Mouse (Mus musculus) frontal cortex, postnatal 10 days (tissue): ENCODE measurements around the gene H2afv.
A peak's percentile ranks its signal among the peaks of the same experiment; 100 is the strongest.

ENCODE experiments used
- DNase-seq, 2 experiments: peaks; one replicate each; pipeline ENCODE4 v3.0.0; 2022; ENCODE audit warnings: low spot score in 2 of 2, mixed read lengths in 1 of 2

H2afv gene

DNA sequence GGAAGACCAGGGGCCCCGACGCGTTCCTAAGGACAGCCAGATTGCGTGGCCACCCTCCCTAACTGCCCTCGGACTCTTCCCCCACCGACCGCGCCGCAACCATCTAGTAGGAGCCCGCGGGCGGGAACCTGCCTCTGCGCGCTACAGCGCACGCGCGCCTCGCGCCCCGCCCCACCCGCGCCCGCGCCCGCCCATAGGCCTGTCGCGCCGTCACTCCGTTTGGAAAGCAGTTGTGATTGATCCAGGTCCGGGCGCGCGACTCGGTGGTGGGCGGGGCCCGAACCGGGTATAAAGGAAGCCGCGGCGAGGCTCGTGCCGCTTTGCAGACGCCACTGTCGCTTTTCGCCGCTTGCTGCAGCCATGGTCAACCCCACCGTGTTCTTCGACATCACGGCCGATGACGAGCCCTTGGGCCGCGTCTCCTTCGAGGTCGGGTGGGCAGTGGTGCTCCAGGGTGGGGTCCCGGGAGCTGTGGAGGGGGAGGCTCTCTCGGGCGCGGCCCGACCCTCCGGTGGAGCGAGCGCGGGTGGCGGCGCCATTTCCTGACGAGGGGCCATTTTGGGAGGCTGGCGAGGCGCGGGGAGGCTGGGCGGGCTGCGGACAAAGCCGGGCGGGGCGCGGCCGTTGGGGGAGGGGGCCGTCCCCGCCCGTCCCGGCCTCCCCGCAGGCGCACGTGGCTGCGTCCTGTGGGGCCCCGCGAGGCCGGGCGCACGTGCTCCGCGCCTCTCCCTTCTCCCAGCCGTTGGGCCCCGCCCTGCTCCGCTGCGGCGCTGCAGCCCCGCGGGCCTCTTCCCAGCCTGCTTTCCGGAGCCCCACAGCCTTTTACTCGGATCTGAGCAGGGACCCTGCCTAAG lies 28.5 kb downstream of the H2afv start:
- DNase-seq: peak; percentile 98 to 99

DNA sequence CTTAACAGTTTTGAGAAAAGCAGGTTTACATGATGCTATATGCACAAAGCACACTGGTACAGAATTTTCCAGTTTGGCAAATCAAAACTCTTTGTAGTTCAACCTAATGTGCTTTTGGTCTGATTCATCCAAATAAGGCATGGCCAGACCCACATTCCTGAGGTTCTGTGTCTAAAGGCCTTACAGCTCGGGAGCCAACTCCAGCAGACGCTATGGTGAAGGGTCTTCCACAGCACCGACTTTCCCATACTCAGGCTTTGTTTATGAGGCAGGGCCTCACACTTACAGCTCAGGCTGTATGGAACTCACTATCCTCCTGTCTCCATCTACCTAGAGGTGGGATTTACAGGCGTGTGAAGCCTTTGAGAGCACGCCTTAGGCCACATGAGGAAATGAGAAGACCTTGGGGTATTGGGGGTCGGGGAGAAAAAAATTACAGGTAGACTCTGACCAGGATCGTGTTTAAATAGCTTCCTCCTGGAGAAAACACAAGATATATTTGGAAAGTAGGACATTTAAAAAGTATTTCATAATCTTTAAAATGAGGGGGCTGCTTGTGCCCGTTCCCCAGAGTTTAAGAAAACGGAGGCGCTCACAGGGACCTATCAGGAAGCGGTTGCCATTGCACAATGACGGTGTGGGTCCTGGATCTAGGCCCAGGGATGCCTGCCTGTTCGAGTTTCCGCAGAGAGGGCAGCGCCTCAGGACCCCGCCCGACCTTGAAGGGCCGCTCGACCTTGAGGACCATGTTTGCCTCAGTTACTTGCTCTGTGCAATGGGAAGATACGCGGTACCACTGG lies 29.3 kb downstream of the H2afv start, which contains the start of gene Ppia:
Gene Ppia (plus strand): TSS at position 693 of the 800 bp plus-strand sequence.
- DNase-seq: no peak

DNA sequence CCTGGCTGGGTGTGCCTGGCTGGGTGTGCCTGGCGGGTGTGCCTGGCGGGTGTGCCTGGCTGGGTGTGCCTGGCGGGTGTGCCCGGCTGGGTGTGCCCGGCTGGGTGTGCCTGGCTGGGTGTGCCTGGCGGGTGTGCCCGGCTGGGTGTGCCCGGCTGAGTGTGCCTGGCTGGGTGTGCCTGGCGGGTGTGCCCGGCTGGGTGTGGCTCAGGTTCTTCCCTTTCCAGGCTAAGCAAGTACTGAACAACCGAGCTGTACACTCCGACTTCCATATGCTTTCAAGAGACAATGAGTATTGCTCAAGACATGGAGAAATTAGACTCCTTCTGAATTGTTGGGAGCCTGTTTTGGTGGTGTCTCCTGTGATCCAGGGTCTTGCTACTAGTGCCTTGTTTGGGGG lies 31.0 kb downstream of the H2afv start:
- no peak for DNase-seq

DNA sequence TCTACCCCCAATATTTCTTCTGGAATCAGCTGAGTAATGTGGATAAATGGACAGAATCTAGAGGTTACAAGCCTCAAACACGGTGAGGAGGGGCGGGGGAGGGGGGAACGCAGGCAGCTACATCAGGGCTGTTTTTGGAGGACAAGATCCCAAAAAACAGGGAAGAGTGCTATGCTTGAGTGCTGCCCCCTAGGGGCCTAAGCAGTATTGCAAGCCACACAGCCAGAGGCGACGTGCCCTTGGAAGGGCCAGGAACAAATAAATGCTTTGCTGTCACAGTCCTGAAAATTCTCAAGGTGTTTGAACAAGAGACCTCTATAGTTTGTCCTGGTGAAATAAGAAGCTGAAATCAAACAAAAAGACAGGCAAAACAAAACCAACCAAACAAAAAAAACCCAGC lies 32.6 kb downstream of the H2afv start:
- peak in 1 of 2 experiments; percentile 69 for DNase-seq

DNA sequence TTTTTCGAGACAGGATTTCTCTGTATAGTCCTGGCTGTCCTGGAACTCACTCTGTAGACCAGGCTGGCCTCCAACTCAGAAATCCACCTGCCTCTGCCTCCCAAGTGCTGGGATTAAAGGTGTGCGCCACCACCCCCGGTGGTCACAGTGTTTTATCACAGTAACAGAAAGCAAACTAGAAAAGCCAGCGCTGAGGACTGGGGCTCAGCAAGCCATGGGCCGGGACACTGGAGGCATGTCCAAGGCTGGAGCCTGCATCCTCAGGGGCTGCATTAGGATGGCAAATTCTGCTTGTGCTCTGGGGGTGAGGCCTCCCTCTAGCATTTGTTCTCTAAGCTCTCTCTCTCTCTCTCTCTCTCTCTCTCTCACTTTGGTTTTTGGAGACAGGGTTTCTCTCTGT lies 33.5 kb downstream of the H2afv start:
- DNase-seq: peak in 1 of 2 experiments; percentile 5

DNA sequence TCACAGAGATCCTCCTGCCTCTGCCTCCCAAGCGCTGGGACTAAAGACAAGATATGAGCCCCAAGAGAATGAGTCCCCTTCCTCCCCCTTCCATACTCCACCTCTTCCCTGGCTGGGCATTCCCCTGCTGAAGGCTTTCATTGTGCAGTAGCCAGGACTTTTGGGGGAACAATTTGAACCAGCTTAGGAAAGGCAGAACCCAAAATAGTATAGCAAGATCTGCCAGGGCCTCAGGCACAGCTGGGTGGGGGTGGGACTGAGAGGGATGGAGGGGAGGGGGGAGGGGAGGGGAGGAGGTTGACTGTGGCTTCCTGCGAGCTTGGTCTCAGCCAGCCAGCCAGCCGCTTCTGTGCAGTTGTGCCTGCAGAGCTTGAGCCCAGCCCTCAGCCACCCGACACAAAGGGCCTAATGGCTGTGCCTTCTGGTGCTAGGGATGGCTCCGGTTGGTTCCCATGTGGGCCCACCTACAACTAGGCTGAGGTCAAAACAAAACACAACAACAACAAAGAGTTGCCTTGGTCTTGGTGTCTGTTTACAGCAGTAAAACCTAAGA lies 34.1 kb downstream of the H2afv start:
- DNase-seq: no peak

DNA sequence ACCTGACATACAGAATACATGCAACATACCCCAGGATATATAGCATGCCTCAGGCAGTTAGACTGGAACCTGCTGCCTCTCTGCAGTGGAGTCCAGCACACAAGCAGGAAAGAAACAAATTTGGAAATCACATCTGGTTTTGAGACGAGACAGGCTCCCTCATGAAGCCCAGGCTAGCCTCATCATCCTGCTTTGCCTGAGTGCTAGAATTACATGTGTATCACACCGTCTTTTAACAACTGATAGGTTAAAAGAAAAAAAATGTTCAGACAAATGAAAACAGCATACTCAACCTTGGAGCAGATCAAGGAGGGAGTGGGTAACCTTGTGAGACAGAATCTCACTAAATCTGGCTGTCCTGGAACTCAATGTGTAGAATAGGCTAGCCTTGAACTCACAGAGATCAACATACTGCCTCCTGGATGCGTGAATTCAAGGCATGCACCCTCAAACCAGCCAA lies 37.1 kb downstream of the H2afv start:
- DNase-seq: no peak

DNA sequence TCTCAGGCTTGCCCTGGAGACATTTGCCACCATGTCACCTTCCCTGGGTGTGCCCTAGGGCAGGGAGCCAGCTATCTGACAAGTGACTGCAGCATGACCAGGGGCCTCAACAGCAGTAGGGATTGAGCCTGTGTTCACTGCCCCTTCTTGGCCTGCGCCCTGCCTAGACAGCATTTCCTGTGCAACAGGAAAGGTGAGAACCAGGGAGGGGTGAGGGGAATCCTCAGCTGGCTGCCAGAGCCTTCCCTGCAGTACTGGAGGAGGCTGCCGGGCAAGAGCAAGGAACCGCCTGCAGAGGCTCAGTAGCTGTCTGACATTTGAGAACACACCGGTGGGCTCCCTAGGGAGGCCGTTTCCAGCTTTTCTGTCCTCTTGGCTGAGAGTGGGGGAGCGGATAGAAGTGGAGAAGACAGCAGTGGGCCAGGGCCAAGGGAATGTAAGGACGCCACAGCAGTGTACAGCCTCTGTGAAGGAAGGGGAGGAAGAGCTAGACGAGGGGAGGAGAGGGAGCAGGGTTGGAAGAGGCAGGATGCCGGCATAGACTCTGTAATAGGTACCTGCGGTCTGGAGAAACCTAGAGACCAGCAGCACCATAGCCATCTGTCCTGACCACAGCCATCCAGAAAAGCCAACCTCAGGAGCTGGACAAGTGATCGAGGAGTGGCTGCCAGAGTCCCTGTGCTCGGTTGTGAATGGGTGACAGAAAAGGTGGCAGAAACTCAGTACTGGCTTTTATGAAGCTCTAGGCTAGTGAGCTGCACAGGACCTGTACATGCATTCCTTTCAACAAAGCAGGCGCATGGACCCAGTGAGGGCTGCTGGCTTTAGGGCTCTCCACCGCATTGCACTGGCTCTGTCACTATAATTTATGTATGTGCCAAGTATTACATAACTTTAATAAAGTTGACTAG lies 37.7 kb downstream of the H2afv start:
- DNase-seq: peak; percentile 40 to 44

DNA sequence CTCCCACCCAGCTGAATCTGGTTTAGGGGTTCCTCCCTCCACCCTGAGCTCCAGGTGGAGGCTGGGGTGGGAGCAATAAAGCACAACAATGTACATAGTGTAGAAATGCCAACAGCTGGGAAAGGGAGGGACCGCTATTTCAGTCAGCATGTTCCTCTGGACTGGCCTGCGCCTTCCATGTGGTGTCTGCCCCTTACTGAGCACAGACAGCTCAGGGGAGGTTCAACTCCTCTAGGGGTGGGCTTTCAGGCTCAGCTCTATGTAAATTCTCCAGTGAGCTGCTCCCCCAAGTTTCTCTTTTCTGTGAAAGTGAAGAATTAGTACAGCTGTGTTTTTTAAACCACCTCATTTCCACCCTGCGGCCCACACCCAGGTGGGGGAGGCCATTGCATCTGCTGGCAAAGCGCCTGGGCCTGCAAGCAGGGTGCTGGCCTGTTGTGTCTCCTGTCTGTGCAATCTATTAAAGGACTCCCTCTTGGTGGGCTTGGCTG lies 38.6 kb downstream of the H2afv start:
- peak; percentile 28 to 32 for DNase-seq

DNA sequence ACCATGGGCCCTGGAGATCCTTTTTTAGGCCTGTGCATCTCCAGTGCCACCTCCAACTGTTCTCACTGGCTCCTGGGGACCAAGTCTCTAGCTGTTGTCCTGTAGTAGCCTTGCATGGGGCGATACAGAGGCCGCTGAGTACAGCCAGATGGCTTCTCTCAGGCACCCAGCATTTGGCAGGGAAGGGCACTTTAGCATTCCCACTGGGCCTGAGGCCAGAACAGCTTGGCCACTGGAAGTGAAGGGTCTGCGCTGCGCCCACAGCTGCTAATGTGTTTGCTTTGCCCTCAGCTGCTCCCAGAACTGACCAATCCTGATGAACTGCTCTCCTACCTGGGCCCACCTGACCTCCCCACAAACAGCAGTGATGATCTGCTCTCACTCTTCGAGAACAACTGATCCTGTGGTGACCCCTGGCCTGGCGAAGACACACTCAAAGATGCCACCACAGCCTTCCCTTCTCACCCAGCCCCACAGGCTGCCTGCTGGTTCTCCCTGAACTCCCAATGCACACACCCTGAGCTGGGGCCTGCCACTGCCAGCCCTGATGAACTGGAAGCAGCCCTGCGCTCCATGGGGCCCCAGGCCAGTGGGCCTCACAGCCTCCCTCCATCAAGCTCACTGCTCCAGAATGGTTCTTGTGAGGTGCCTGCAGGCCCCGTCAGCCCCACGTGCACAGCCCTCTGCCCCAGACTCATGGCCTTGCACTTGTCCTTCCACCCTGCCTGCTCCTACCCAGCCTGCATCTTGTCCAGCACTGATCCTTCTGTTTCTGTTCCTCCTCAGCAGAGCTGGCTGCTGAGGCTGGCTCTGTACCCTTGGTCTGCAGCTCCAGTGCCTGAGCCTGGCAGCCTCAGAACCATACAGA lies 39.3 kb downstream of the H2afv start:
- DNase-seq: peak; percentile 24 to 32

DNA sequence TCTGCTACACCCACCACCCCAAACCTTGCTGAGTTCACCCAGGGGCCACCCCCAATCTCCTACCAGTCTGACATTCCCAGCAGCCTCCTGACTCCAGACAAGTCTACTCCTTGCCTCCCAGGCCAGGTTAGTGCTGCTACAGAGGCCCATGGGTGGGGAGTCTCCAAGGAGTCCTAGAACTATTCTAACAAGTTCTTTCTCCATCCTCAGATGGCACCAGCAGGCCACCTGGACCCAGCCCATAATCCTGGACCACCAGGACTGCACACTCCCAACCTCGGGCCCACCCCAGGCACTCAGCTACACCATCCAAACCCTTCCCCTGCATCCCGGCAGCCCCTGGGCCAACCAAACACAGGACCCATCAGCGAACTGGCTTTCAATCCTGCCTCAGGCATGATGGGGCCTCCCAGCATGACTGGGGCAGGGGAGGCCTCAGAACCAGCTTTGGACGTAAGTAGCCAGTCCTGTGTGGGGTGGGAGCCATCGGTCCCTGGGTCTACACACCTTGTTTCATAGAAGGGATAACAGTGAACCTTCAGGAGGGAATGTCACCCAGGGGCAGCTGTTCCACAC lies 40.3 kb downstream of the H2afv start:
- DNase-seq: peak; percentile 7 to 10

DNA sequence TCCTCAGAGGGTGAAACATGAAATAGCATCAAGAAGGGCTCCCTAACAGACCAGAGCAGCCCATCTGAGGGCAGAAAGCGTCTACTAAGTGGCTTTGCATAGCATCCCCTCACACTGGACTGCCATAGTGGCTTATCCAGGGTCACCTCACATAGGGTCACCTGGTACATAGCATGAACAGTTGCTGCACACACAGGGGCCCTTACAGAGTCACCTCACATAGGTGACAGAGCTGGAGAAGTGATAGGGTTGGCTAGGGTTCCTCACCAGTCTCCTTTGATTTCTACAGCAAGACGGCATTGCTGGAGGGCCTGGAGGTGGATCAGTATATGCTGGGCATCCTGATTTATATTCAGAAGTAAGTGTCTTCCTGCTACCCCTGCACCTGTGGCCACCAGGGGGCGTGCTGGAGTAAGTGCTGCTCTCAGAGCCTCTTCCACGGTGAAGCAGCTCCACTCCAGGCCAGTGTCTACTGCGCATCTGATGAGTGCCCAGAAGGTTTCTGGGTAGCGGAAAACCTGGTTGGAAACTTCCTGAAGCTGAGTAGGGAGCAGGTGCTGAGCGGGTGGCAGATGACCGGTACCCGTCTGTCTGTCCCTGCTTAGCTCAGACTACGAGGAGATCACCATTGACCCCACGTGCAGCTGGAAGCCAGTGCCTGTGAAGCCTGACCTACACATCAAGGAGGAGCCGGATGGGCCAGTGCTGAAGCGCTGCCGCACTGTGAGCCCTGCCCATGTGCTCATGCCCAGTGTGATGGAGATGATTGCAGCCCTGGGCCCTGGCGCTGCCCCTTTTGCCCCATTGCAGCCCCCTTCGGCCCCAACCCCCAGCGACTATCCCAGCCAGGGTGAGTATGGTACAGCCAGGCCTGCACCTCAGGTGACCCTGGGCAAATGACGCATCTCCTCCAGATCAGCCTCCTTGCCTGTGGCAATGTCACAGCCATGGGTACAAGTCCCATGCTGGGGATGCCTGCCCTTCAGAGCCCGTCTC lies 41.4 kb downstream of the H2afv start:
- peak; percentile 39 to 51 for DNase-seq

DNA sequence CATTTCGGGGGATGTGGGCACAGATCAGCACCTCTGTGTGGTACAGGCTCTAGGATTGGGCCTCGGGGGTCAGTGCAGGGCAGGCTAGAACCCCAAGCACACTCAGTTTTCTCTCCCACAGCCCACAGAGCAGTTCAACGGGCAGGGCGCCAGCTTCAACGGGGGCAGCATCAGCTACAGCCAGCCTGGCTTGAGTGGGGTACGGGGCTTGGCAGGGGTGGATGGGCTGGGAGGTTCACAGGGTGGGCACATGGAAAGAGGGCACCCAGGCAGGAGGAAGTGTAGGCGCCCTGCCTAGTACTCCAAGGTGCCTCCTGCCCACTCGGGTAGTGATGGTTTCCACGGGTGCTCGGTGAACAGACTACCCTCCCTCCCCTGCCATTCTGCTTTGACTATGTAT lies 46.1 kb downstream of the H2afv start:
- peak; percentile 12 to 18 for DNase-seq

DNA sequence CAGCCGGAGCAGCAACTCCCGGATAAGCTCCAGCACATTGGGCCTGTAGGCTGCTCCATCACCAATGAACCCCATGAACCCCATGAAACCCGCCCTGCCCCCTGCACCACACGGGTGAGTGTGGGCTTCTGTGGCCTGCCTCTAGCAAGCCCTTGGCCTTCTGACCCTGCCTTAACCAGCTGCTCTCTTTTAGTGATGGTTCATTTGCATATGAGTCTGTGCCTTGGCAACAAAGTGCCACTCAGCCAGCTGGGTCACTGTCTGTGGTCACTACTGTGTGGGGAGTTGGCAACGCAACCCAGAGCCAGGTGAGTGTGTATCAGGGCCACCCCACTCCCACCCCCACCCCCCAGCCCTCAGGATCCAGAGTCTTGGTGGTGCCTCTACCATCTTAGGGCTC lies 48.7 kb downstream of the H2afv start:
- DNase-seq: peak in 1 of 2 experiments; percentile 13

DNA sequence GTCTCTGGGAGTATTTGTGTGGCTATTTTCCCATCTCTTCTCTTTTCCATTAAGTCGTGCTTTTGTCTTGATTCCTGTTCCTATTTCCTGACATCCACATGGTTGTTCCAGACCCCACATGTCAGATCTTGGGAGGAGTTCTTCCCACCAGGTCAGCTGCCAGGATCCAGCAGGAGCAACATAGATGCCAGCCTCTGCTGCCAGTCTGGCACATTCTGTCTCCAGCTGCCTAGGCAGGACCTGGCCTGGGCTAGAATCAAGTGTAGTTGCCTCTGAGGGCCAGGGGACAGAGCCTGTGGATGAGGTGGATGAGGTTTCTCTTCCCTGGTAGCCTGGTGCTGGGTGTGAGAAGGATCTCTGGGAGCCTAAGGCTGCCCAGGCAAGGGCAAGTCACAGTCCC lies 50.4 kb downstream of the H2afv start:
- DNase-seq: no peak

DNA sequence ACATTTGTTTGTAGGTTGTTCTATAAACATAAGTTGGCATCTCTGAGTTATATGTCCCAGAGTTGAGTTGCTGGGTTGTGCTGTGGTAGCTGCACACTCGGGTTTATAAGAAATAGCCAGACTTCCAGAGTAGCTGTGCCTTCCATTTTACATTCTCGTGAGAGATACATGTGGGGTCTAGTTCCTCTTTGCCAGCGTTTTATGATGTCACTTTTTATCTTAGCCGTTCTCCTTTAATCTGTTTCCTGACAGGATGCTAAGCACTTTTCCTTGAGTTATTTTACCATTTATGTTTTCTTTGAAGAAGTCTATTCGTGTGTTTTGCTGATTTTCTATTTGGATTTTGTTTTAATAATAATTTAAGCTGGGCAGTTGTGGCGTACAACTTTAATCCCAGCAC lies 51.4 kb downstream of the H2afv start:
- DNase-seq: no peak

DNA sequence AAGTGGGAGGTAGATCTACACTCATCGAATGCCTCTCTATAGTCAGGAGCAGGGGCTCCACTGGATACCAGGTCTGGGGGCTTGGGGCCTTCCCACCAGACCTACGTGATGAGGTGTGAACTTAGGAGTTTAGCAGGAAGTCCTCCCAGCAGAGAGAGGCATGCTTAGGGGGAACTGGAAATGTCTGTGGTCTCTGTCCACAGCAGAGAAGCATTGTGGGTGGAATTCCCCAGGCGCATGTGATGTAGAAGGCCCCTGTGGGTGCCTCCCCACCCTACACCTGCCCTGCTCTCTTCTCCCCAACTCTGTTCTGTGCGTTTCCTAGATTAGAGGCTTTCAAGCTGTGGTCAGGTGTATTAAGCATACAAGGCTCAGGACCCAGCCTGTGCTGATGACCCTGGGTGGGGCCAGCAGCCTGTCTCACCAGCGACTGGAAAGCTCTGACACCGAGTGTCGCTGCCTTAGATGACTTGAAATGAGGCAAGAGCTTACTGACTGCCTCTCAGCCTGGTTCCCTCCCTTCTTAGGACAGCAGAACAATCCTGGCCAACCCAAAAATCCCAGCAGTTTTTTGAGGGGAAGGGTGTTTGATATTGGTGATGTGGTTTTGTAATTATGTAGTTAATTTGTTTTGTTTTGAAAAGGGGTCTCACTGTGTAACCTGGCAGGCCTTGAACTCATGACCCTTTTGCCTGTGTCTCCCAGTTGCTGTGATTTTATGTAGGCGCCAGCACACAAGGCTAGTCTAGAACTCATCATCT lies 52.5 kb downstream of the H2afv start:
- peak in 1 of 2 experiments; percentile 12 for DNase-seq
